In the genomic region with DNA sequence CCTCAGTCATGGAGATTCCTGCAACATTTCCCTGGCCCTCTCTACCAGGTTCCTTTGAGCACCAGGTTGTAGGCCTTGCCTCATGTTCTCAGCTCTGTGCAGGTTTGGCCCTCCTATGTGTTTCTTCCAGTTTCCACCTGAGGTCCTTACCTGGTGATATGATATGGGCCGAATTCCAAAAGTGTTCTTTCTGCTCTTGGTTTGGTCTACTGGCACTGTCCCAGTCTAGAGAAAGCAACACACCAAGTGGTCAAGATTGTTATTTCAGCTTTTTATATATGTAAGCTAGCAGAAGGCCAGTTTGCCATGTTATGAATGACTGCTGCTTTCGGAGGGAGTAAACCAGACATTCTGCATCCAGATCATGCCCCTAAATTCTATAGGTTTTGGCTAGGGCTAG, we compare ENCODE assay signal across 9 mouse cellular contexts. TPM values are rescaled to one million over a fixed set of nuclear protein-coding genes. Genes with fewer than 3 reads are reported as not detected.
A peak's percentile ranks its signal among the peaks of the same experiment; 100 is the strongest.
DNase-seq lines count a peak whose midpoint lies in the region; ATAC-seq lines count a peak whose summit lies in the region.
"Had no signal": no experiment of that assay in that cellular context is flagged by ENCODE, and none has a peak within 500 bp of the region (broad histone marks: within the 10 kb centered on the region; RNA-seq: fewer than 3 reads in every experiment).

No protein-coding gene starts in this region.

- H3K9ac ChIP-seq in heart, embryonic 12.5 days, result no peak overlapping the region
- no peak overlapping the region for H3K9ac ChIP-seq in hindbrain, embryonic 12.5 days
- no peak overlapping the region for H3K9ac ChIP-seq in midbrain, embryonic 12.5 days (replicated peaks)

- 77% methylated on average over 2 of the region's 2 CpGs for WGBS in heart, embryonic 12.5 days
- 84% methylated on average over 2 of the region's 2 CpGs for WGBS in hindbrain, embryonic 12.5 days
- 88% methylated on average over 2 of the region's 2 CpGs for WGBS in midbrain, embryonic 12.5 days

- H3K4me1 ChIP-seq in heart, embryonic 12.5 days (replicated peaks), result peaks cover 20% of the 10 kb centered on the region
- peaks cover 24% of the 10 kb centered on the region for H3K4me1 ChIP-seq in hindbrain, embryonic 12.5 days
- H3K4me1 ChIP-seq in midbrain, embryonic 12.5 days, result peaks cover 19% of the 10 kb centered on the region

- peak overlapping the region; percentile 73 for H3K4me2 ChIP-seq in heart, embryonic 12.5 days
- H3K4me2 ChIP-seq in hindbrain, embryonic 12.5 days (replicated peaks), result peak overlapping the region; percentile 83
- H3K4me2 ChIP-seq in midbrain, embryonic 12.5 days (replicated peaks), result peak overlapping the region; percentile 84

- no peaks in the 10 kb centered on the region for H3K9me3 ChIP-seq in heart, embryonic 12.5 days (replicated peaks)
- H3K9me3 ChIP-seq in hindbrain, embryonic 12.5 days (replicated peaks), result no peaks in the 10 kb centered on the region
- H3K9me3 ChIP-seq in midbrain, embryonic 12.5 days, result no peaks in the 10 kb centered on the region

- DNase-seq in heart, adult 18-20 months, result no peak
- peak; percentile 19 for DNase-seq in MN1 (ENCODE audit: low spot score)
- no peak for DNase-seq in ovary, postnatal 14 days (ENCODE audit: low spot score)
- DNase-seq in urinary bladder, postnatal 4 days (ENCODE audit: low spot score in 2 of 2), result no peak
- no peak for DNase-seq in lung, postnatal 4 days

- no peak for ATAC-seq in heart, embryonic 12.5 days (ENCODE audit: insufficient number of reproducible peaks, low FRiP score)
- no peak; the same call in 1 of the 2 replicates for ATAC-seq in hindbrain, embryonic 12.5 days (ENCODE audit: low FRiP score)
- no peak; the same call in 1 of the 2 replicates for ATAC-seq in midbrain, embryonic 12.5 days (ENCODE audit: low FRiP score, low read depth)

- H3K4me3 ChIP-seq in heart, embryonic 12.5 days, result peak overlapping the region; percentile 83; the same call in 1 of the 2 replicates
- H3K4me3 ChIP-seq in hindbrain, embryonic 12.5 days, result peak overlapping the region; percentile 87
- no peak overlapping the region for H3K4me3 ChIP-seq in midbrain, embryonic 12.5 days

- H3K36me3 ChIP-seq in heart, embryonic 12.5 days, result no peaks in the 10 kb centered on the region
- H3K36me3 ChIP-seq in hindbrain, embryonic 12.5 days, result no peaks in the 10 kb centered on the region
- no peaks in the 10 kb centered on the region for H3K36me3 ChIP-seq in midbrain, embryonic 12.5 days
- H3K36me3 ChIP-seq: G1E had no signal

- no peak overlapping the region for H3K27ac ChIP-seq in heart, embryonic 12.5 days (ENCODE audit: poor library complexity, severe bottlenecking)
- H3K27ac ChIP-seq in hindbrain, embryonic 12.5 days, result peak overlapping the region; percentile 97; the same call in 1 of the 2 replicates
- peak overlapping the region; percentile 95 for H3K27ac ChIP-seq in midbrain, embryonic 12.5 days (replicated peaks)

- H3K27me3 ChIP-seq in heart, embryonic 12.5 days (replicated peaks), result no peaks in the 10 kb centered on the region
- H3K27me3 ChIP-seq in hindbrain, embryonic 12.5 days, result no peaks in the 10 kb centered on the region
- H3K27me3 ChIP-seq in midbrain, embryonic 12.5 days, result peaks cover 12% of the 10 kb centered on the region; the same call in 1 of the 2 replicates

RNA-seq across cellular contexts. Expression of gene Zfp704, which starts 0.5 kb away (rescaled TPM):
- polyA plus RNA-seq in heart, embryonic 12.5 days (2016; fragmentation: Nextera tagmentation; extraction: Ambion mirVana), result 7.2 and 9.5 TPM in 2 replicates
- total RNA-seq in heart, adult 18-20 months (2021), result 10 to 100 TPM; 14.6 to 15.4 TPM
- 7.2 and 8.6 TPM in 2 replicates for polyA plus RNA-seq in hindbrain, embryonic 12.5 days (2016; fragmentation: Nextera tagmentation; extraction: Ambion mirVana)
- polyA plus RNA-seq in midbrain, embryonic 12.5 days (2016; fragmentation: Nextera tagmentation; extraction: Ambion mirVana), result 6.9 and 7.6 TPM in 2 replicates
